Mouse (Mus musculus) cerebellum, adult 2 months (tissue): Measurements from ENCODE around the gene Pxmp4.

ENCODE experiments used
- CTCF ChIP-seq: fragments of 200-500 bp; IDR thresholded peaks from 2 replicates; pipeline ENCODE4 v1.5.1; 2011; ENCODE audit warnings: low read depth, mild to moderate bottlenecking, control low read depth, low read length, moderate library complexity, borderline replicate concordance; ENCODE audit not compliant: insufficient read depth
- POLR2A ChIP-seq: fragments of 200-500 bp; IDR thresholded peaks from 2 replicates; pipeline ENCODE4 v1.6.1; 2011; ENCODE audit warnings: low read length, control low read depth, borderline replicate concordance; ENCODE audit not compliant: insufficient read depth

- TF ChIP-seq CTCF (no peak), POLR2A (no peak)
Measured at GRCm38 (mm10) chr2:154633039-154633742, 29.7 kb upstream of the Pxmp4 start.
